Comparison of ENCODE assay signal across 33 mouse cellular contexts in genomic region chr2:124975106-124975505, GRCm38 (mm10).
DNase-seq lines count a peak whose midpoint lies in the region; ATAC-seq and TF ChIP-seq lines count a peak whose summit lies in the region.
"Had no signal": no experiment of that assay in that cellular context is flagged by ENCODE, and none has a peak within 500 bp of the region (broad histone marks: within the 10 kb centered on the region; RNA-seq: fewer than 3 reads in every experiment).

No protein-coding gene starts in this region.

- no peaks in the 10 kb centered on the region for H3K9me3 ChIP-seq in forebrain, postnatal 0 days (ENCODE audit: low read length)
- no peaks in the 10 kb centered on the region for H3K9me3 ChIP-seq in forebrain, embryonic 16.5 days (ENCODE audit: control insufficient read depth, low read length)
- H3K9me3 ChIP-seq in intestine, embryonic 15.5 days: no peaks in the 10 kb centered on the region
- H3K9me3 ChIP-seq: embryonic facial prominence, embryonic 13.5 days; liver, embryonic 12.5 days; megakaryocyte, embryonic 14.5 days; neural tube, embryonic 15.5 days had no signal

- H3K9ac ChIP-seq in forebrain, postnatal 0 days: no peak overlapping the region
- no peak overlapping the region for H3K9ac ChIP-seq in forebrain, embryonic 16.5 days (replicated peaks; ENCODE audit: low read depth, low read length)
- no peak overlapping the region for H3K9ac ChIP-seq in intestine, embryonic 15.5 days
- H3K9ac ChIP-seq: embryonic facial prominence, embryonic 13.5 days; liver, embryonic 12.5 days; liver, postnatal 0 days; neural tube, embryonic 15.5 days had no signal

- TF ChIP-seq CTCF in forebrain, postnatal 0 days (IDR thresholded peaks at IDR 0.05; ENCODE audit: low read depth): no peak

- peak; percentile 25 for DNase-seq in forebrain, postnatal 0 days
- DNase-seq in layer of hippocampus, adult 9-11 months: peak; percentile 23
- DNase-seq in layer of hippocampus, adult 18-20 months (ENCODE audit: low spot score in 2 of 2): no peak
- DNase-seq in MN1 (ENCODE audit: low spot score): peak; percentile 44
- peak; percentile 77 for DNase-seq in brain, adult 2 months (ENCODE audit: low read depth, low spot score)
- DNase-seq: adrenal gland, postnatal 14 days; cerebellum, adult 2 months; embryo, embryonic 11 days; gastrocnemius, postnatal 14 days; heart, postnatal 14 days; kidney, adult 8-10 months; kidney, postnatal 4 days; liver, postnatal 0 days; lung, postnatal 36 days; midbrain, embryonic 14.5 days; retina, postnatal 1 day; spleen, adult 18-20 months; thymus, adult 18-20 months; thymus, postnatal 25 days had no signal

- no peaks in the 10 kb centered on the region for H3K27me3 ChIP-seq in forebrain, postnatal 0 days (ENCODE audit: insufficient read depth, low read length)
- no peaks in the 10 kb centered on the region for H3K27me3 ChIP-seq in forebrain, embryonic 16.5 days (replicated peaks; ENCODE audit: control insufficient read depth, insufficient read depth, low read length)
- H3K27me3 ChIP-seq in intestine, embryonic 15.5 days (replicated peaks): no peaks in the 10 kb centered on the region
- H3K27me3 ChIP-seq: CH12.LX; embryonic facial prominence, embryonic 13.5 days; liver, embryonic 12.5 days; megakaryocyte, embryonic 14.5 days; neural tube, embryonic 15.5 days; Patski had no signal

- H3K36me3 ChIP-seq in forebrain, postnatal 0 days (ENCODE audit: insufficient read depth): no peaks in the 10 kb centered on the region
- H3K36me3 ChIP-seq in forebrain, embryonic 16.5 days (ENCODE audit: control insufficient read depth, insufficient read depth): no peaks in the 10 kb centered on the region
- H3K36me3 ChIP-seq in intestine, embryonic 15.5 days: no peaks in the 10 kb centered on the region
- H3K36me3 ChIP-seq: embryonic facial prominence, embryonic 13.5 days; liver, embryonic 12.5 days; neural tube, embryonic 15.5 days had no signal

- WGBS in forebrain, postnatal 0 days: 49% methylated on average over 3 of the region's 3 CpGs
- WGBS in forebrain, embryonic 16.5 days: 52% methylated on average over 3 of the region's 3 CpGs
- WGBS in intestine, embryonic 15.5 days: 64% methylated on average over 3 of the region's 3 CpGs

- no peaks in the 10 kb centered on the region for H3K4me1 ChIP-seq in forebrain, postnatal 0 days (ENCODE audit: insufficient read depth)
- no peaks in the 10 kb centered on the region for H3K4me1 ChIP-seq in forebrain, embryonic 16.5 days (replicated peaks; ENCODE audit: control insufficient read depth, insufficient read depth, low read length)
- peaks cover 5% of the 10 kb centered on the region; the same call in 1 of the 2 replicates for H3K4me1 ChIP-seq in intestine, embryonic 15.5 days (replicated peaks)
- H3K4me1 ChIP-seq: liver, embryonic 12.5 days had no signal

- no peak overlapping the region for H3K4me3 ChIP-seq in forebrain, postnatal 0 days (ENCODE audit: low read depth, low read length)
- H3K4me3 ChIP-seq in forebrain, embryonic 16.5 days (replicated peaks; ENCODE audit: low read length): no peak overlapping the region
- no peak overlapping the region for H3K4me3 ChIP-seq in intestine, embryonic 15.5 days (replicated peaks)
- H3K4me3 ChIP-seq: embryonic facial prominence, embryonic 13.5 days; erythroblast, embryonic 14.5 days; left cerebral cortex, adult 2 months; liver, embryonic 12.5 days; megakaryocyte, embryonic 14.5 days; neural tube, embryonic 15.5 days had no signal

- no peak overlapping the region for H3K27ac ChIP-seq in forebrain, postnatal 0 days (ENCODE audit: low read depth, low read length)
- H3K27ac ChIP-seq in forebrain, embryonic 16.5 days (ENCODE audit: low read length): no peak overlapping the region
- H3K27ac ChIP-seq in intestine, embryonic 15.5 days: no peak overlapping the region
- H3K27ac ChIP-seq: embryonic facial prominence, embryonic 13.5 days; kidney, postnatal 0 days; left cerebral cortex, adult 2 months; liver, embryonic 12.5 days; neural tube, embryonic 15.5 days; stomach, postnatal 0 days had no signal

- H3K4me2 ChIP-seq in forebrain, postnatal 0 days (ENCODE audit: low read depth): no peak overlapping the region
- H3K4me2 ChIP-seq in forebrain, embryonic 16.5 days (ENCODE audit: low read length): no peak overlapping the region
- H3K4me2 ChIP-seq in intestine, embryonic 15.5 days (replicated peaks): no peak overlapping the region
- H3K4me2 ChIP-seq: embryonic facial prominence, embryonic 13.5 days; liver, embryonic 12.5 days; neural tube, embryonic 15.5 days had no signal

- ATAC-seq in forebrain, postnatal 0 days: no peak
- no peak; the same call in 1 of the 2 replicates for ATAC-seq in forebrain, embryonic 16.5 days
- ATAC-seq in intestine, embryonic 15.5 days: no peak
- ATAC-seq: hindbrain, embryonic 16.5 days; intestine, embryonic 16.5 days; liver, embryonic 12.5 days; liver, postnatal 0 days; Patski had no signal

Comparison
In these comparisons a context has a peak if more than half of its experiments do, and no peak if none do; other contexts are left out.
1. DNase-seq: peak in forebrain, postnatal 0 days (single experiment), layer of hippocampus, adult 9-11 months (single experiment), MN1 (single experiment) and brain, adult 2 months (single experiment); none in layer of hippocampus, adult 18-20 months (0 of 2).